Mouse (Mus musculus) lung, postnatal 10 days (tissue): Measurements from ENCODE around the gene Armh4.
"Not testable (repeated sequence)": the region's sequence is repeated elsewhere in the genome, so short reads cannot be mapped to it uniquely, and the experiment has no call there.

Source experiments
- DNase-seq: peaks from one replicate; pipeline ENCODE4 v3.0.0; 2021

Armh4 gene

GRCm38 (mm10) chr14:49782715-49783531 lies at the start of gene Armh4:
TSS of gene Armh4 (minus strand) at chr14:49783383.
- DNase-seq = peak; percentile 73

- peak; percentile 16 for DNase-seq
Measured at GRCm38 (mm10) chr14:49829192-49830171, 46.3 kb upstream of the Armh4 start.

GRCm38 (mm10) chr14:49819721-49820440 lies 36.7 kb upstream of the Armh4 start:
- not testable (repeated sequence) for DNase-seq

- DNase-seq = not testable (repeated sequence)
Measured at GRCm38 (mm10) chr14:49818713-49819208, 35.6 kb upstream of the Armh4 start.

- DNase-seq = not testable (repeated sequence)
Measured at GRCm38 (mm10) chr14:49812966-49813365, 29.8 kb upstream of the Armh4 start.

- DNase-seq = not testable (repeated sequence)
Measured at GRCm38 (mm10) chr14:49805051-49805450, 21.9 kb upstream of the Armh4 start.

- DNase-seq = peak; percentile 22
Measured at GRCm38 (mm10) chr14:49801444-49801843, 18.3 kb upstream of the Armh4 start.

- no peak for DNase-seq
Measured at GRCm38 (mm10) chr14:49793948-49794347, 10.8 kb upstream of the Armh4 start.

- no peak for DNase-seq
Measured at GRCm38 (mm10) chr14:49790542-49790941, 7.4 kb upstream of the Armh4 start.

GRCm38 (mm10) chr14:49785793-49786192 lies 2.6 kb upstream of the Armh4 start:
- peak; percentile 65 for DNase-seq

GRCm38 (mm10) chr14:49783866-49784265 lies 683 bp upstream of the Armh4 start:
- no peak for DNase-seq

- no peak for DNase-seq
Measured at GRCm38 (mm10) chr14:49780416-49780815, 2.8 kb downstream of the Armh4 start.

GRCm38 (mm10) chr14:49777539-49777938 lies 5.6 kb downstream of the Armh4 start:
- not testable (repeated sequence) for DNase-seq

GRCm38 (mm10) chr14:49771746-49772145 lies 11.4 kb downstream of the Armh4 start:
- DNase-seq = peak; percentile 2

GRCm38 (mm10) chr14:49766601-49767000 lies 16.6 kb downstream of the Armh4 start:
- DNase-seq = no peak

GRCm38 (mm10) chr14:49755845-49756244 lies 27.3 kb downstream of the Armh4 start:
- no peak for DNase-seq

GRCm38 (mm10) chr14:49752614-49753013 lies 30.6 kb downstream of the Armh4 start:
- DNase-seq = no peak

- no peak for DNase-seq
Measured at GRCm38 (mm10) chr14:49745874-49746273, 37.3 kb downstream of the Armh4 start.

- DNase-seq = no peak
Measured at GRCm38 (mm10) chr14:49743946-49744526, 39.1 kb downstream of the Armh4 start.

GRCm38 (mm10) chr14:49739328-49739727 lies 43.9 kb downstream of the Armh4 start:
- DNase-seq = no peak

GRCm38 (mm10) chr14:49738441-49739088 lies 44.6 kb downstream of the Armh4 start:
- no peak for DNase-seq

GRCm38 (mm10) chr14:49733950-49734349 lies 49.2 kb downstream of the Armh4 start:
- peak; percentile 5 for DNase-seq
